Mouse (Mus musculus) heart, adult 18-20 months (tissue): ENCODE data around the gene Trim45. TPM values are rescaled to one million over a fixed set of nuclear protein-coding genes. Genes with fewer than 3 reads are reported as not detected.
A peak's percentile ranks its signal among the peaks of the same experiment; 100 is the strongest.

Experiments used
- DNase-seq, 2 experiments: peaks; one replicate each; pipeline ENCODE4 v3.0.0; 2021 to 2022; ENCODE audit warnings: mixed read lengths in 1 of 2
- total RNA-seq, 2 experiments: library from RNA; stranded (reverse); gene quantifications; 2 replicates each; pipeline ENCODE4 v1.2.3; 2021

Gene Trim45
- total RNA-seq, 2 experiments from 2014 or later = 10.5 to 12.1 TPM

DNA sequence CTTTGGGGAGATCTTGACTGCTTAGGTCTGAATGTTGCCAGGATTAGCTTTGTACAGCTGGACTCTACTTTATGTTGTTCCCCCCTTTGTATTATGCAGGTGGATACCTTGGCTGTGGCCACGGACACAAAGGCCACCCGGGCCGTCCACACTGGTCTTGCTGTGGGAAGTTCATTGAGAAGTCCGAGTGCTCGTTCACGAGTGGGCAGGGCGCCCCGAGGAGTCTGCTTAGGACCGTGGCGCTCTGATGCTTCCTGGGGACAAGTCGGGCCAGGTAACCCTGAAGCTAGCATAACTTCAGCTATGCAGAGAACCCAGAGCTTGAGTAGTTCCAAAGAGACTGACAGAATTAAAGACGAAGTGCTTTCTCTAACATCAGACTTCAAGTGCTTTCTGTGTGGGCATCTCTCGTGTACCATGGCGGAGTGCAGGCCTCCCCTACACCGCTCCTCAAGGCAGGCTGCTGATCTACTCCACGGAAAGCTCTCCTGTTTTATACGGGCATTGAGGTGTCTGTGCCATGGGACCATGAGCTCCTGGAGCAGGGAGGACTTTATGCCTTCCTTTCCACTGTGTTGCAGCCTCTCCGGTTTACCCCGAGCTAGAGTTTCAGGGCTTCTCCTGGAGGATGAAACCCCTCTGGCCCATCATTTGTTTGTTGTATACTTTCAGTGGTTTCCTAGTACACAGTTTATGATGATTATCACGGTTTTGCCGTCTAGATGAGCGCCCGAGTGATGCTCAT lies 9.5 kb downstream of the Trim45 start:
- DNase-seq = no peak

DNA sequence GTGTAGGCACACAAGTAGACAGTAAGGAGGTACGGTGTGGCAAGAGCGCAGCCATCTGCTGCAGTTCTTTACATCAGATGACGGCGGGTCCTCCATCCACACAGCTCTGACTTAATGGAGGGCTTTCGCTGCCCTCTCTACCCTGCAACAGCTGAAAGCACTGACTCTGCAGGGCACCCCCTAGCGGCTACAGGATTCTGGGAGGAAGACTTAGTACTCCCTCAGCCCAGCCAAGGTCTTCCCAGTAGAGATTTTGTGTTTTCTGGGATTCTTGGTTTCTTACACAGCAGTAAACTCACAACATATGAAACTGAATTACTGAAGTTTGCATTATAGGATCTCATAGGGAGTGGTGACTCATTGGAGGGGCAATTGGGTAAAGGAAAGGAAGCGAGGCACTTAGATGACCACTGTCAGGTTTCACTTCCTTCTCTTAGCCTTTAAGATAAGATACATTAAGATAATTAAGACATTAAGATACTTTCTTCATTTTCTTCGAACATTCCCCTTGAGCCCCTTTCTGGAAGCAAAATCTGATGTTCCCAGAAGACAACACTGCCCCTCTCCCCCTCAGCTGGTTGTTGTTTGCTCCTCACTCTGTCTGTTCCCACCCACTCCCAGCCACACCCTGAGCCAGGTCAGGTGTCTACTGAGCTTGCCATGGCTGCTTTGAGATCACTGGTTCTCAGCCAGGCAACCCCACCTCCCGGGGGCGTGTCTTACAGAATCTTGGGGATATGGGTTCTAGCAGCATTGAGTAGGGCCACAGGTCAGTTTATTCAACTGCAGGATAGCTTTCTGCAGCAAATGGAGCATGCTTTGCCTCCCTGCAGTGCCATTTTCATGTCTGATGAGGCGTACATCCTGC lies 10.3 kb downstream of the Trim45 start:
- DNase-seq = peak in 1 of 2 experiments; percentile 20

DNA sequence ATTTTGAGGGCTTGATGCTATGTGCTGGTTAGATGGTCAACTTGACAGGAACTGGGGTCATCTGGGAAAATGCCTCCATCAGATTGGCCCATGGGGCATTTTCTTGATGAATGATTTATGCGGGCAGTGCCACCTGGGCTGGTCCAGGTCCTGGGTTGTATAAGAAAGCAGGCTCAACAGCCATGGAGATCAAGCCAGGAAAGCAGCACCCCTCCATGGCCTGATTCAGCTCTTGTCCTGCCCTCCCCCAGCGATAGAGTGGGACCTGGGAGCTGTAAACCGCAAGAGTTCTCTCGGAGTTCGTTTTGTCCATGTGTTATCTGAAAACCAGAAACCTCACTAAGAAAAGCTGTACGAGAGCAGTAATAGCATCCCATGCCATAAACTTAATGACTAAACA lies 13.5 kb downstream of the Trim45 start:
- no peak for DNase-seq

DNA sequence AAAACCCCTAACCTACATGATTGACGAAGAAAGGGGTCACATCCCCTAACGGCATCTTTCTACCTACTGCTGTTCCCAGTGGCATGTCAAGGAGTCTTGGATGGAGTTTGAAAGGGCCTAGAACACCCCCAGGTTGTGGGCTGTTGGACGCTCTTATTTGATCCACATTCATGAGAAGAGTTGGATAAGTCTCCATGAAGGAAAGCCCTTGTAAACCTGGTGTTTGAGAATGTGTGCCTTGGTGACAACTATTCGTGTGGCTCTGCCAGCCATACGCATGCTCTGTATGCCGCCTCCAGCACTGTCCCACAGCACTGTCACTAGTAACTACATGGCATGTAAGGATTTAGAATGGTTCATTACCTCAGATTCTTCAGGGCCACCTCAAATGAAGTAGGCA lies 14.2 kb downstream of the Trim45 start:
- no peak for DNase-seq

DNA sequence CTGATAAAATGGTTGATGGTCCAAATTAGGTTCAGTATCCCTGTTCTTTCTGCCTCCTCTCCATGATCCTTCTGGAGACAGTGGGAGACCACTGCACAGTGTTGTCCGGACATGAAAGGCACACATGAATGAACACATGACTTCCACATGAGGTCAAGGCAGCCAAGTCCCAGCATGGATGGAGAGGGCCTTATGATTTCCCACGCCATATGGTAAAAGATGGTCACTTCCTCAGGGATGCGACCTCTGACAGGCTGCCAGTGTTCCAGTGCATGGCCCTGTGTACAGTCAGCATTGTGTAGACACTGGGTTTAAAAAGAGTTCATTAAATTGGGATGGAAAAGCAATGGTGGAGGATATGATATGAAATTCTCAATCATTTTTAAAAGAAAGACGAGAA lies 16.2 kb downstream of the Trim45 start:
- DNase-seq = no peak

DNA sequence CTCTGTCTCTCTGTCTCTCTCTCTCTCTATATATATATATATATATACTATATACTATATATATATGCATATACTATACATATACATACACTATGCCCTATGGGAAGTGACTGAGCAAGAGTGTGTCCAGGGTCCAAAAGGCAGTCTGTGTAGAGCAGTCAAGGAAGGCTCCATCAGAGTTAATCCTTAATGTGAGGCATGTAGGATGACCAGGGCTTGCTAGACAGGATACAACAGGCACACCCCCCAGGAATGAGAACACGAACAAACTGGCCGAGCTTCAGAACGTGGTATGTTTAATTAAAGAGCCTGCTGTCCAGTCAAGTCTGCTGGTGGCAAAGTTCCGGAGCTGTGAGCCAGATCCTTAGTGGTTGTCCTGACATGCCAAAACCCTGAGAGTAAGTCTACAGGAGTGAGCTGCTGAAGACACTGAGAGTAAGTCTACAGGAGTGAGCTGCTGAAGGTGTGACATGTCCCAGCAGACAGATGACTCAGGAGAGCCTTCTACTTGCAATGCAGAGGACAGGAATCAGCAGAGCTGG lies 18.6 kb downstream of the Trim45 start:
- DNase-seq = no peak

DNA sequence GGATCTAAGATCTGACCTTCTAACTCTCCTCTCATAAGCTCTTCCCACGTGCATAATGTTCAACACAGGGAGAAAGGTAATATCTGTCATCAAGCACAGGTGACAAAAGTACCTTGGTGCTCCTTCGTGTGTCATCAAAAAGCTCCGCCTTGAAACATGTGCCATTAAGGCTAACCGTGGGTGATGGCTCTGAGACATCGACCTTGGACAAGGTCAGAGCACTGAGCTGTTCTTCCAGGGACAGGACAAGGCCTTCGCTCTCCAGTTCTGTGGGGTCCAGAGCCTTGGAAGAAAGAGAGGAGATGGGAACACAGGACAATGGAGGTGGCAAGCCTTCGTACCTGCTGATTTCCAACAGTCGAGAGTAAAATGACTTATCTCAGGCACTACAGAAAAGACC lies 25.3 kb downstream of the Trim45 start:
- DNase-seq = no peak

DNA sequence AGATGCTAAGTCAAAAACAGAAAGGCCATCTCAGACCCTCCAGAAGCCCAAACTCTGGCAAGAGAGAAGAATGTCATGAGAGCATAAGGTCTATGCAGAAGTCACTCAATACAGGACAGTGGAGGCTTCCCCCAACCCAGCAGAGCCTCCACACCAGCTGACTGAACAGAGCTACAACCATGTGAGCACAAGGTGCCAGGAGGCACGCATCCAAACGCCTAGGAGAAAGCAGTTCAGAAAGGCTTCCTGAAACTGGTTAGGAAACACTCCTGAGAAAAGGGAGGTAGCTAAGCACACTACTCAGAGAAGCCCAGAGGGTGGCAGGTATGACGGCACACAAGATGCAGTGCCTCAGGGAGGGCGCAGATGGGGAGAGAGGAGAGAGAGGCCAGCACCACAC lies 29.5 kb downstream of the Trim45 start:
- peak; percentile 15 to 19 for DNase-seq

DNA sequence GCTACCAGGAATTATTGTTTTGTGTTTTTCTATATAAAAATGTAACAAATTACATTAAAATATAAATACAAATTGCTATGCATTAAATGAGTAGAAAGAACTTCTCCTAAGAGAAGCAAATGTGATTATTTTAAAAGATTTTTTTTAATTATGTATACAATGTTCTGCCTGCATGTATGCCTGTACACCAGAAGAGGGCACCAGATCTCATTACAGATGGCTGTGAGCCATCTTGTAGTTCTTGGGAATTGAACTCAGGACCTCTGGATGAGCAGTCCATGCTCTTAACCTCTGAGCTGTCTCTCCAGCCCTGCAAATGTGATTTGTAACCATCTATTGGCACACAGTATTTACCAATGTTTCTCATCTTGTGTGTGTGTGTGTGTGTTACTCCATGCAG lies 32.6 kb downstream of the Trim45 start:
- no peak for DNase-seq

DNA sequence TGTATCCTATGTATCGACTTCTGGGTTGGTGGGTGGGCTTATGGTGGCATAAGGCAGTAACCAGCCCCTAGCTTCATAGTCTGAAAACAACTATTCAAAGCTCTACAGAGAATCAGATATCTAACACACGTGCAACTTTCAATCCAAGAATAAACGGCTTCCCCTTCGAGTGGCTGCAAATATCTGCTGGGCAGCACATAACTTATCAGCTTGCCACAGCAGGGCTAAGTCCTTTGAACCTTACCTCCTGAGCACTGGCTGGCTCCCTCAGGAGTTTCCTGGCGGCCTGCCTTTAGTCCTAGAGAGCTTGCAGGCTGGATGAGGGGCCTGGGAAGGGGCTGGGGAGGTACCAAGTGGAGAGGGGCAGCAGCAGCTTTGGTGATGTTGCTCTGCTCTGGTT lies 39.0 kb downstream of the Trim45 start:
- no peak for DNase-seq

DNA sequence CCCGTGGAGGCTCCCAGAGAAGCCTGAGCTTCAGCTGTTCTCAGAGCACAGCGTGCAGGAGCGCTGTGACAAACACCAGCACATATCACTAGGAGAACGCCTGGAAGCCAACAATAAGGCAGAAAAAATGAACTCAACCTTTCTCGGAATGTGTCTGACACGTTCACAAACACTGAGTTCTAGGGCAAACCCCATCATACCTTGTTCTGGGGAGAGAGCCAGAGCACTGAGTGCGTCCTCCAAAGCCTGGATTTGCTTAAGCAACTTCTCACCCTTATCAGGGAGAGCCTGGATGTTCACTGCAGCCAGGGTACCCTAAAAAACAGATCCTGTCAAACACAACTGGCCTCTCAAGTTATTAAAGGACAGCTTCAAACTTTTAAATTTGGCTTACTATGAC lies 39.5 kb downstream of the Trim45 start:
- DNase-seq = no peak

DNA sequence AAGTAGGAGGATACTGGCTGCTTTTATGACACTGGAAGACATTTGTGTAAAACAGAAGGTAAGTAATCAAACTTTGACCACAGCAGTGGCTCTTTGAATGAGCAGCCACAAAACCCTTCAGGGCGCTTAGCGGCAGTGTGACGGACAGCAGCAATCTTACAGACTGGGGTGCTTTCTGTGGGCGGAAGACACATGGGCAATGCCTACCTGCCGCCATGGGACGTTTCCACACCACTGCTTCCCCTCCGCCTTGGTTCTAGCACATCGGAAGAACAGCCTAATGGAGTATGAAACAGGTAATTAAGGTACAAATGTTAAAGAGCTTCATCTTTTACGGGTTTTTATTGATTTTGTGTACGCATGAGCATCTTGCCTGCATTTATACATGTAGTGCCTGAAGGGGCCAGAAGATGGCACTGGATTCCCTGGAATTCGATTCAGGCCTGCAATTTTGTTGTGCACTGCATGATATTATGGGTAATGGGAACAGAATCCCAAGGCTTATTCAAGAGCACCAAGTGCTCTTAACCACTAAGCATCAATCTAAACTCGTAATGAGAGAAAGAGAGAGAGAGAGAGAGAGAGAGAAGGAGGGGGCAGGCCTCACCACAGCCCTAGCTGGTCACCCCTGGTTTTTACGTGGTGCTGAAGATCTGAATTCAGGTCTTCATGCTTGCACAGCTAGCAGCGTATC lies 42.0 kb downstream of the Trim45 start:
- DNase-seq = peak in 1 of 2 experiments; percentile 71

DNA sequence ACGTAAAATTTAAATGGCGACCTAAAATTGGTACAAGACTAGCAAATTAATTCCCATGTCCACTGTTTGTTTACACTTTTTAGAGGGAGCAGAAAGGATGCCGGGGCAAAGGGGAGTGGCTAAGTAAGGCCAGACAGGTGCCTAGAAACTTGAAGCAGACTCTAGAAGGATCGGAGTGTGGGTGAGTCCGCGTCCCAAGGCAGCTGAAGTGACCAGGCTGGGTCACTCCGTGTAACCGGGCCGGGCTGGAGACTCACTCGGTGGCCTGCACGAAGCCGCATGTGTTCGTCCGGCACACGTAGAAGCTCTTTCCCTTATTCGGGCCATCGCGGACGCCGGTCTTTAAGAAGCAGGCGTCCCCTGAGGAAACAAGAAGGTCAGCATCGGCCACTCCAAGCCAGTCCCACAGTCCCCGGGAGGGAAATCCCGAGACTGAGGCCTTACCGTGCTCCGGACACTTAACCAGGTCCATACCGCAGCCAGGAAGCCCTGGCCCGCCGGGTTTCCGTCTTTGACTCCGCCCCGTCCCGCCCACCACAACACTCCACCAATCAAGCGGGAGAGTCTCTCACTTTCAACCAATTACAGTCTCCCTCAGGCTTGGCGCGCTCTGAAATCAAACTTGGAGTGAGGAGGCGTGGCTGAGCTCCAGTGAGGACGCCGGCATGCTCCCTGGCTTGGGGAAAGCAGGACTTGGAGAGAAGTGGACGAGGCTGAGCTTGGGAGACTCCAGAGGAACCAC lies 47.3 kb downstream of the Trim45 start, which contains the start of gene Ttf2:
Gene Ttf2, minus strand, starts transcription at position 488 of the 742 bp plus-strand sequence.
- DNase-seq = peak; percentile 95 to 99

DNA sequence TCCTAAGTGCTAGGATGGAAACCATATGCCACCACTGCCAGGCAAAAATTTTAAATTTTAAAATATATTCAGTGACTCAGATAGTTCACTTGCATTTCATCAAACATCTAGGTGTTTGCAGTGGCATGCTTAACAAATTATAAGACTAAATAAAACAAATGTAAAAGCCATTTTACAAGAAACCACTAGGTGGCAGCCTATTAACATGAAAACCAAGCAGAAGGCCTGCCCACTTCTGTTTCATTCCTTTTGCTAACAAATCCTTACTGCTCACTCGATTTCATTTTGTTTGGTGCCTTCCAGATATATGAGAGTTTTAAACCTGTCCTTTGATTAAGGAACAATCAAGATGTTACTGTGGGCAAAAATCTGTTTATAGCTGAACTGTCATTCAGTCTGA lies 51.9 kb downstream of the Trim45 start:
- peak; percentile 36 to 64 for DNase-seq

DNA sequence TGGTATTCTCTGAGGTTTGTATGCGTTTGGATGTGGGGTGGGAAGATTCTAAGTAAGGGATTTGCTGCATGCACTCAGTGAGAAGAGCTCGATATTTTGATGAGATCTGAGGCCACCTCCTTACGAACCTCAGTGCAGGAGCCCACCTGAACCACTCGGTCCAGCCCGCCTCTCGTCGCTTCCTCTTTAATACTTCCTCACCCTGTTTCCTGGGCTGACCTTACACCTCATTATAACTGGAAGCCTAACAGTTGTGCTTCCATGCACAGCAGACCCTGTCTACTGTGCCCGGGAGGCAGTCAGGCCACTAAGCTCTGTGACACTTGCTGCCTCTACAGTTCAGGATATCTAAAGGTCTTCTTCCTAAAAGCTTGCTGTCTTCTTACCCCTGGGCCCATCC lies 57.3 kb downstream of the Trim45 start:
- DNase-seq = no peak

Other genes starting within 250 kb of the Trim45 start
- gene Man1a2, start 236.7 kb upstream of the Trim45 start, total RNA-seq = 10 to 100 TPM; 44.9 to 45.8 TPM
- gene Vtcn1, start 96.7 kb upstream of the Trim45 start, total RNA-seq = under 1 TPM; 0.10 to 0.59 TPM
- 1 to 10 TPM; 2.1 to 2.3 TPM for gene Ttf2, start 47.5 kb downstream of the Trim45 start, total RNA-seq
- gene Cd101, start 107.4 kb downstream of the Trim45 start, total RNA-seq = under 1 TPM; 0.10 to 0.15 TPM
- gene Ptgfrn, start 188.1 kb downstream of the Trim45 start, total RNA-seq = 10 to 100 TPM; 19.8 to 21.3 TPM